Mouse (Mus musculus) limb, embryonic 14.5 days (tissue): ENCODE results near the gene Slc35f4. TPM values are rescaled to one million over a fixed set of nuclear protein-coding genes. Genes with fewer than 3 reads are reported as not detected.

Experiments
- ATAC-seq: fragments of 200-750 bp; cut with Nextera tagmentation; 2 replicates; pipeline ENCODE4 v1.8.0; 2017; ENCODE audit warnings: low read depth, moderate number of reproducible peaks, moderate TSS enrichment; ENCODE audit not compliant: low FRiP score
- DNase-seq: peaks from one replicate; pipeline ENCODE4 v3.0.0-alpha.2; 2015; ENCODE audit warnings: low spot score
- H3K27ac ChIP-seq: fragments of 300-500 bp; sonication (generic); replicated peaks from 2 replicates; pipeline ENCODE4 v1.5.1; 2014; ENCODE audit warnings: low read depth, mild to moderate bottlenecking, low read length, moderate library complexity, mixed read lengths
- H3K27me3 ChIP-seq: fragments of 300-500 bp; sonication (generic); 2 replicates; pipeline ENCODE4 v1.6.1; 2014; ENCODE audit warnings: low read length, mixed read lengths; ENCODE audit not compliant: control insufficient read depth, insufficient read depth
- H3K36me3 ChIP-seq: fragments of 300-500 bp; sonication (generic); 2 replicates; pipeline ENCODE4 v1.6.1; 2014; ENCODE audit warnings: mild to moderate bottlenecking, low read length, moderate library complexity, mixed read lengths; ENCODE audit not compliant: control insufficient read depth, insufficient read depth
- H3K4me1 ChIP-seq: fragments of 300-500 bp; sonication (generic); 2 replicates; pipeline ENCODE4 v1.6.1; 2014; ENCODE audit warnings: antibody characterized with exemption, low read length, mixed read lengths; ENCODE audit not compliant: control insufficient read depth, insufficient read depth
- H3K4me2 ChIP-seq: fragments of 300-500 bp; sonication (generic); replicated peaks from 2 replicates; pipeline ENCODE4 v1.6.1; 2014; ENCODE audit warnings: low read depth, mild to moderate bottlenecking, low read length, moderate library complexity; ENCODE audit not compliant: severe bottlenecking
- H3K4me3 ChIP-seq: fragments of 300-500 bp; sonication (generic); replicated peaks from 2 replicates; pipeline ENCODE4 v1.5.1; 2014; ENCODE audit warnings: low read length
- H3K9ac ChIP-seq: fragments of 300-500 bp; sonication (generic); 2 replicates; pipeline ENCODE4 v1.6.1; 2014; ENCODE audit warnings: mild to moderate bottlenecking, low read depth, low read length, moderate library complexity; ENCODE audit not compliant: severe bottlenecking
- H3K9me3 ChIP-seq: fragments of 300-500 bp; sonication (generic); 2 replicates; pipeline ENCODE4 v1.6.1; 2016; ENCODE audit warnings: low read length; ENCODE audit not compliant: control insufficient read depth
- POLR2A ChIP-seq: fragments of 200-500 bp; IDR thresholded peaks from 2 replicates; pipeline ENCODE4 v1.8.0; 2012; ENCODE audit warnings: inconsistent platforms, mild to moderate bottlenecking, moderate library complexity, borderline replicate concordance; ENCODE audit not compliant: insufficient read depth, insufficient read length; ENCODE audit errors: extremely low read depth
- WGBS: fragments of 180-500 bp; shearing (Covaris S2); extraction: QIAGEN DNeasy Blood & Tissue Kit; methylation state at CpG from one replicate; pipeline ENCODE4 v1.1.7; 2014; 5-methylcytosine and 5-hydroxymethylcytosine counted together
- polyA plus RNA-seq, 2 experiments: library from polyadenylated mRNA; depleted of rRNA in 1 of 2; stranded (reverse) in 1 of 2; unstranded in 1 of 2; fragments of >200 nt; fragmentation: Nextera tagmentation in 1 of 2; extraction: Ambion mirVana in 1 of 2; gene quantifications; 2 replicates each; pipeline versions ENCODE4 v1.2.1 to v1.2.3; 2012 to 2014

The Slc35f4 gene
- polyA plus RNA-seq, 2 experiments = not detected

- Histone ChIP-seq H3K9me3 (no peaks in the 10 kb centered on the region), H3K36me3 (no peaks in the 10 kb centered on the region), H3K4me3 (no peak overlapping the region), H3K9ac (no peak overlapping the region), H3K27ac (no peak overlapping the region), H3K4me2 (no peak overlapping the region), H3K27me3 (no peaks in the 10 kb centered on the region), H3K4me1 (peaks cover 6% of the 10 kb centered on the region)
- TF ChIP-seq POLR2A = no peak
- DNase-seq = no peak
- WGBS = 61% methylated on average over 2 of the region's 2 CpGs
- no peak for ATAC-seq
These were observed 216.2 kb downstream of the Slc35f4 start for GRCm38 (mm10) chr14:49309670-49310069.

GRCm38 (mm10) chr14:49308591-49308990, 217.3 kb downstream of the Slc35f4 start:
- H3K4me1 ChIP-seq = peaks cover 6% of the 10 kb centered on the region
- H3K9ac ChIP-seq = no peak overlapping the region
- 58% methylated on average over 1 of the region's 1 CpGs for whole genome bisulfite sequencing
- no peak for TF ChIP-seq POLR2A
- no peak overlapping the region for H3K4me2 ChIP-seq
- H3K36me3 ChIP-seq = no peaks in the 10 kb centered on the region
- ATAC-seq (no peak), DNase-seq (no peak)
- no peaks in the 10 kb centered on the region for H3K27me3 ChIP-seq
- no peak overlapping the region for H3K4me3 ChIP-seq
- no peak overlapping the region for H3K27ac ChIP-seq
- H3K9me3 ChIP-seq = no peaks in the 10 kb centered on the region

DNA sequence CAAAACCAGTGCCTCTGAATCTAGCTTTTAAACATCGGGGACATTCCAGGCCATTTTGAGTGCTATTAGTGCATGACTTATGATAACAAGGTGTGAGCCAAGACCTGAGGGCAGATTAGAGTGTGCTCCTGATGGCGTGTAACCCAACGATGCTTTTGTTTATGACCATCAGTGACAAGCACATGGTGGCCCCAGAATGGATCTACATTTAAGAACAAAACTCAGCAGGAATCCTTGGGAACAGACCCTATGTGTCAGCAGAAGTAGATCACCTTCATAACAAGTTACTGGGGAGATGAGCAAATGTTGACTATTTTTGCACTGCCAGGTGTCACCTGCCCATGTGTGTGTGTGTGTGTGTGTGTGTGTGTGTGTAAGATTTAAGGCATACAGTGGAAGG, 218.0 kb downstream of the Slc35f4 start:
- DNase-seq (no peak), ATAC-seq (no peak)
- Histone ChIP-seq H3K9me3 (no peaks in the 10 kb centered on the region), H3K4me2 (no peak overlapping the region), H3K9ac (no peak overlapping the region), H3K27ac (no peak overlapping the region), H3K4me1 (peaks cover 6% of the 10 kb centered on the region), H3K4me3 (no peak overlapping the region), H3K27me3 (no peaks in the 10 kb centered on the region), H3K36me3 (no peaks in the 10 kb centered on the region)
- WGBS = 70% methylated on average over 3 of the region's 3 CpGs
- no peak for TF ChIP-seq POLR2A

DNA sequence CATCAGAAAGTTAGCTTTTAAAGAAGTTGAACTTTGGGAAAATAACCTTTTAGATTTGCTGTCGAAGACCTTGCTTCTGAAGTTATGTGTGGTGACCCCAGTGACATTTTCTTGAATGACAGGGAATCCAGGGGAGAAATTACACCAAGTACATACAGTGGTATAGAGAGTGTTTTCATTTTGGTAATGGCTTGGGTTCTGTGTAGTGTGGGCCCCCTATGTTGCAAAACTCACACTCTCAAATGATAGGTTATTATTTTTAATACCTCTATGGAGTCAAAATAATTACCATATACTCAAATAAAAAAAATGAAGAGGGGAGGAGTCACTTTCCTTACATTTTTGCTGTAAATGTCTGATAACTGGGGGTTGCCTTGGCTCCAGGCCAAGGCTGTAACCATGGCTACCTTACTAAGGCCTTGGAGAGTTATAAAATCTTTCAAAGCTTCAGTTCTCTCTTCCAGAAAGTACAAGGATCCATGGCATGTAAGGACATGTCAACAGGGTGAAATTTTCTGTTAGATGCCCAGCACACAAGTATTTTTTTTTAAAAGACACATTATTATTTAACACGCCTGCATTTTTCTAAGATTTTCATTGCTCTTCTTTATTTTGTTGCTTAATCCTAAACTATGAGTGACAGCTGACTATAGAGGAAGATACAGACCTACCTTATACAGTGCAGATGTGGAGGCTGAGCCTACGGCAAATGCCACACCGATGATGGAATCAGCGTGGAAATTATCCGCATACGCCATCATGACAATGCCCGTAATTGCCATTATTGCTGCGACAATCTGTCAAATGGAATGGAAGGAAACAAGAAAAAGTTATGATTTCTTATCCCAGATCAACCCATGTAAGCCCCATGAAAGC, 220.1 kb downstream of the Slc35f4 start:
- 82% methylated on average over 9 of the region's 9 CpGs for WGBS
- ATAC-seq (no peak), DNase-seq (peak; percentile 46)
- Histone ChIP-seq H3K4me2 (no peak overlapping the region), H3K9ac (no peak overlapping the region), H3K27ac (no peak overlapping the region), H3K27me3 (no peaks in the 10 kb centered on the region), H3K4me3 (no peak overlapping the region), H3K36me3 (no peaks in the 10 kb centered on the region), H3K9me3 (no peaks in the 10 kb centered on the region), H3K4me1 (peaks cover 6% of the 10 kb centered on the region)
- no peak for TF ChIP-seq POLR2A

- no peak overlapping the region for H3K9ac ChIP-seq
- H3K4me2 ChIP-seq = no peak overlapping the region
- no peak overlapping the region for H3K27ac ChIP-seq
- no peaks in the 10 kb centered on the region for H3K9me3 ChIP-seq
- ATAC-seq (no peak), DNase-seq (no peak)
- H3K27me3 ChIP-seq = no peaks in the 10 kb centered on the region
- no peak for TF ChIP-seq POLR2A
- H3K4me3 ChIP-seq = no peak overlapping the region
- no peaks in the 10 kb centered on the region for H3K36me3 ChIP-seq
- peaks cover 6% of the 10 kb centered on the region for H3K4me1 ChIP-seq
- WGBS = 82% methylated on average over 2 of the region's 2 CpGs
These were observed 223.5 kb downstream of the Slc35f4 start for GRCm38 (mm10) chr14:49302271-49302857.
